Mouse (Mus musculus) cortical plate, adult 2 months (tissue): Measurements from ENCODE around the gene Bhlhe41.

Experiments used
- CTCF ChIP-seq: fragments of 200-500 bp; IDR thresholded peaks from 2 replicates; pipeline ENCODE4 v1.5.1; 2011; ENCODE audit warnings: mild to moderate bottlenecking, control low read depth, low read length; ENCODE audit not compliant: insufficient read depth; ENCODE audit errors: extremely low read depth
- POLR2A ChIP-seq: fragments of 200-500 bp; IDR thresholded peaks from 2 replicates; pipeline ENCODE4 v1.6.1; 2011; ENCODE audit warnings: mild to moderate bottlenecking, low read length, control low read depth; ENCODE audit not compliant: insufficient read depth; ENCODE audit errors: extremely low read depth

- no peak for TF ChIP-seq CTCF
- TF ChIP-seq POLR2A, result no peak
These were observed 43.1 kb downstream of the Bhlhe41 start for GRCm38 (mm10) chr6:145822218-145822617.
